Mouse (Mus musculus): Measurements from ENCODE around the gene Cth.
A peak's percentile ranks its signal among the peaks of the same experiment; 100 is the strongest.

The Cth gene

DNA sequence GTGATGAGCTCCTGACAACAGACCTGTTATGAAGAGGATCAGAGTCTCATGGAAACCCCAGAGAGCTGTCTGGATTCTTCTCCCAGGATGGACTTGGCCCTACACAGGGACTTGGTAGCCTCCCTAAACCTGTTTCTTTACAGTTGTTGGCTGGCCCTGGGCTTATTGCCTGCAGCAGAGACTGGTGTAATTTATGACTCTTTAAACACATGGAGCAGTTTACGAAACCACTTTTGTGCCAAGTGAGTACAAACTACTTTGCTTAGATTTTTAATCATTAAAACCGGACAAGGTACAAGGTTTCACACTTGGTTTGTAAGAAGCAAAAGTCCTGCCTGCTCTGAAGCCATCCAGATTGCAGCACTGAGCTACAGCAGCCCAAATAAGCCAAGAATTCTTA is 12.7 kb downstream of the Cth start:
- no peak for DNase-seq (ENCODE audit: low spot score in 2 of 2)

DNA sequence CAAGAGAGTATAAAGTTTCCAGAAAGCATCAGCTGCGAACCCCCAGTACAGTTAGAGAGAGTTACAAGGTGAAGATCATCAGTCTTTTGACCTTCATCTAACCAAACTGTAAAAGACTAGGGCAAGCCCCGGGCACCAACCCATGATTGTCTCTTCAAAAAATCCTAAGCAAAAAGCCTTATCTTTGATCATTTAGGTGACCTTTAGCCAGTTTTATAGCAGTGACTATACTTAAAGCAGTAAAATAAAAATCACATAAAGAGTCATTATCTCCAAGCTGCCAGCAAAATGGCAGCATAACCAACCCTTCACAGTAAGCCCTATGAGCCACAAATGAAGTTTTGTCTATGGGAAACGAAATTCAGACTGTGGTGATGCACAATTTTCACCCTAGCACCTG is 14.6 kb downstream of the Cth start:
- no peak for DNase-seq (ENCODE audit: low spot score in 2 of 2)

DNA sequence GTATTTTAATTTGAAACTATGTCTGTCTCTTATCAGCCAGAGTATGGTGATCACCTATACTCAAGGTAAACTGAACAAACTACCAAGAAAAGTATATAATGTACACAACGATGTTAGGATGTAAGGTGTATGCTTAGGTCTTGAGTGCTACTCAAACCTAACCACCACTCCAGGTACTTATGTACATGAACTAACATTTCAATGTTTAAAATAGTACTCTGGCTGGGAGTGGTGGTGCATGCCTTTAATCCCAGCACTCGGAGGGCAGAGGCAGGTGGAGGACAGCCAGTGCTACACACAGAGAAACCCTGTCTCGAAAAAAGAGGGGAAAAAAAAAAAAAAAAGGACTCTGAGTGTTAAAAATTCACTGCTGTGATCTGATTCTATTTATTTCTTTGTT is 16.7 kb downstream of the Cth start:
- DNase-seq (ENCODE audit: low spot score in 2 of 2) = no peak

DNA sequence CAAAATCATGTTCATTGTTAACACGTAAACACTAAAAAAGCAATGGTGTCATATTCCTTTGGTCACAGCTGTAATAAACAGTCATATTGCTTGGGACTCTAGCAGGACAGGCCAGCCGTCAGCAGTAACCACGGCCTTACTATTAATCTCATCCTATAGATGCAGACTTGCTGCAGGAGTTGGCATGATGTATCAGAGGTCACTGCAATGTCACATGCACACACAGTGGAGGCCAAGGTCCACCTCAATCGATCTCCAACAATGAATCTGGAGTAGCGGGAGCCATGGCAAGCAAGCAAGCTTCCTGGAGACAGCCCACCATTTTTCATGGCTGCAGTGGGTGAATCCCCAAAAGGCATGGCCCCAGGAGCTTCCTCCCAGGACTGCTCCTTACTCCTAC is 23.2 kb downstream of the Cth start:
- no peak for DNase-seq (ENCODE audit: low spot score in 2 of 2)

DNA sequence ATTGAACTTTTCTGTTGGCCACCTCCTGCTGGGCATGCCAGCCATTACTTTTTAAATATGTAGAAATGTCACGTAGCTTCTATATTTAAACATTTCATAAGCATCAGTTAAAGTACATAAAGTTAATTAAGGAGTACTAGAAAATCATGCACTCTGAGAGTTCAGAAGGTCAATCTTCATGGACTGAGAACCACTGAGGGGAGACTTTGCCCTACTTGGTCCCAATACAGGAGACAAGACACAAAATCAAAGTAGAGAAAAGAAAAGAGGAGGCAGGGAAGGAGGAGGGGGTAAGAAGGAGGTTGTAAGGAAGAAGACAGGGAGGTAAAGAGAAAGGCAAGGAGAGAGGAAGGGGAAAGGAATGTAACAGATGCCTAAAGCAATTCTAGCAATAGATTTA is 24.9 kb downstream of the Cth start:
- DNase-seq (ENCODE audit: low spot score in 2 of 2) = no peak

DNA sequence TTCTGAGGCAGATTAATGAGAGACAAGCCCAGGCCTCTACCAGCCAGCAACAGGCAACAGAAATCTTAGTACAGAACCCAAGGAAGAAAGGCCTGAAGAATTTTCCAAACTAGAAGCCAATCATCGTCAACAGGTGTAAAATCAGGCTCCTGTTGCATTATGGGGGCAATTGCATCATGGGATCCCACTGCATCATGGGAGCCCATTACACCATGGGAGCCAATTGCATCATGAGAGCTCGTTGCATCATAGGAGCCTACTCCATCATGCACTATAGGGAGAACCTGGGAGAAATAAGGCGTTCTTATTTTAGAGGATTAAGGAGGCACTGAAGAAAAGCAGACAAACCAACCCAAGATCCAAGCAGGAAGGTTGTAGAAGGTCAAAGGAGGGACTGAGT is 27.2 kb downstream of the Cth start:
- DNase-seq (ENCODE audit: low spot score in 2 of 2) = no peak

DNA sequence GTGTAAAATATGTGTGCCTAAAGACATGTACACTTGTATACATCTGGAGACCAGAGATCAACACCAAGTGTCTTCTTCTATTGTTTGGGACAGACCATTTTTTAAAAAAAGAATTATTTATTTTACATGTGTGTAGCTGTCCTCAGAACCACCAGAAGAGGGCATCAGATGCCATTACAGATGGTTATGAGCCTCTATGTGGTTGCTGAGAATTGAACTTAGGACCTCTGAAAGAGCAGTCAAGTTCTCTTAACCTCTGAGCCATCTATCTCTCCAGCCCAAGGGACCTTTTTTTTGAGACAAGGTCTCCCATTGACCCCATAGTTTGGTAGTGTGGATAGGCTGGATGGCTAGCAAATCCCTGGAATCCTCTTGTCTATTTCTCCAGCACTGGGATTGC is 33.1 kb downstream of the Cth start:
- no peak for DNase-seq (ENCODE audit: low spot score in 2 of 2)

DNA sequence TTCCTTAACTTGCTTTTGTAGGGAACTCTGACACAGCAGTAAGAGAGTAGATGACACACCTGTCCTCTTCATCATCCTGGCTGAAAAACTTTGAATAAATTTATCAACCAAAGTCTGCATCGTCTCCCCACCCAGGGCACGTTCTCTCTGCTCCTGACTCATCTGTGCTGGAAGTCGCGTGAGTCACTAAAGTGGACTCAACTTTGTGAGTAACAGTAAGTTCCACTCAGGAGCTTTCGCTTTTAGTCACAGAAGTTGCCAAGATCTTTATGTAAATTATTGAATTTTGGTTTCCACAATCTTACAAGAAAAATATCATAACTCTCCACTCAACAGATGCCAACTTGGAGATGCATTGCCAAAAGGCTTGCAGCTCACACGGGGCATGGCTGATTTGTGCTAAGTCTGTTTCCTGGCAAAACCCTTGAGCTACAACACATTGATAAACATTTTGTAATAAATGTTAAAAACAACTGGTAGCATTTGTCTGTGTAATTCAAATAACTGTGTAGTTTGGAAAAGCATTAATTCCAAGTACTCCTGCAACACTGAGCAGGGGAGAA is 40.7 kb downstream of the Cth start:
- no peak for DNase-seq (ENCODE audit: low spot score in 2 of 2)

DNA sequence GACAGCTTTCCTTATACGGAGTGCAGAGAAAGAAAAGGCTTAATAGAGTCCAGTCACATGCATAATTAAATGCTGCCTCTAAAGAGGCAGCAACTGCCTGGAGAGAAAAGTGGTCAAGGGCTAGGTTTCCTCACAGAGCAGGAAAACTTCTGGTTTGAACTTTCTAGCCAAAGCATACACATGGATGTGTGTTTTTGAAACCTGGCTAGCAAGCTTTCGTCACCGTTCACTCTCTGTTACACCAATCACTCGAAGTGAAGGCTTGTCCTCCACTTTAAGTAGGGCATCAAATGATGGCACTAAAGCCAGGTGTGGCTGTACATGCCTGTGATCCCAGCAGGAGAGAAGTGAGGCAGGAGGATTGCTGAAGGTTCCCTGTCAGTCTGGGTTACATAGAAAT is 41.8 kb downstream of the Cth start:
- no peak for DNase-seq (ENCODE audit: low spot score in 2 of 2)

DNA sequence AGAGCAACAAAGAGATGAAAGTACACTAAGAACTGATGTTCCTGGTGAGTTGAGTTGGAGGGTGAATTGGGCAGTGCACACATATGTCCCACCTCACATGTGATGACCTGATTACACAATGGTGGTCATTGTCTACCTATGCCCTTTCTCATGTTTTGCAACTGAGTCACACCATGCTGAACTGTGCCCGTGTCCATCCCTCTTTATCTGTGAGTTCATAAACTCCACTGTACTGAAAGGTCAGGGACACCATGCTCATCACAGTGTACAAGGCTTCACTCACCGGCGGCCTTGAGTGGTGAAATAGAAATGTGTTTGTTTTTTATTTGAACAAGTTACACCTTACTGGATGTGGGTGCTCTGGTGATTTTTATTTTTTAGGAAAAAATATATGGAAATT is 42.9 kb downstream of the Cth start:
- no peak for DNase-seq (ENCODE audit: low spot score in 2 of 2)

DNA sequence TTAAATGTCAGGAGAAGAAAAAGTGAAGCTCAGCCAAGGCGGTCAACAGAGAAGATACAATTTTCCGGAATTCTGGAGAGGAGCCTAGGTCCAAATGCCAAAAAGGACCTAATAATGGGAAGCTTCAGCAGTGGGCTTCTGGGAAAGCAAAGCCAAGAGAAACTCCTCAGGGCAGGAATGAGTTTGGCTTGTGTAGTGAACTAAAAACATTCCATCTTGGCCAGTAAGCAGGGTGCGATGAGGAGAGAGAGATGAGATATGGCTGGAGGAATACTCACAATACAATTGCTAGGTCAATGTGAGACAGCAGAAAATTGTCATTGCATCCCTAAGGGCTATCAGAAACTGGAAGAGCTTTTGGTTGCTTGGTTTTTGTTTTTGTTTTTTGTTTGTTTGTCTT is 43.9 kb downstream of the Cth start:
- no peak for DNase-seq (ENCODE audit: low spot score in 2 of 2)

DNA sequence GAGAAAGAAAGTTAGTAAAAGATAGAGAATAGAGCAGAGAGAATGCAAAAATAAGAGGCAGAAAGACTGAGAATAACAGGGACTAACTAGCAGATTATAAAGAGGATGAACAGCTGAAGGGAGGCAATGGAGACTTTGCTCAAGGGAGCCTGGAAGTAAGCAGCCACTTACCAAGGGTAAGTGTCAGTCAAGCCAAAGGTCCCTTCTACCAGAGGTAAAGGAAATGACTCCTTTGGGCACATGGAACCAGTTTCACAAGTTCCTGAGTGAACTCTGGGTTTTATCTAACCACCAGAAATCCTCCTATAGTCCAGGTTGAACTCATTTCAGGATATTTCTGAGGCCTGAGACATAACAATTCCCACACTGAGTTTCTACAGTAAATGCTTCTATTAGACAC is 47.0 kb downstream of the Cth start:
- no peak for DNase-seq (ENCODE audit: low spot score in 2 of 2)

DNA sequence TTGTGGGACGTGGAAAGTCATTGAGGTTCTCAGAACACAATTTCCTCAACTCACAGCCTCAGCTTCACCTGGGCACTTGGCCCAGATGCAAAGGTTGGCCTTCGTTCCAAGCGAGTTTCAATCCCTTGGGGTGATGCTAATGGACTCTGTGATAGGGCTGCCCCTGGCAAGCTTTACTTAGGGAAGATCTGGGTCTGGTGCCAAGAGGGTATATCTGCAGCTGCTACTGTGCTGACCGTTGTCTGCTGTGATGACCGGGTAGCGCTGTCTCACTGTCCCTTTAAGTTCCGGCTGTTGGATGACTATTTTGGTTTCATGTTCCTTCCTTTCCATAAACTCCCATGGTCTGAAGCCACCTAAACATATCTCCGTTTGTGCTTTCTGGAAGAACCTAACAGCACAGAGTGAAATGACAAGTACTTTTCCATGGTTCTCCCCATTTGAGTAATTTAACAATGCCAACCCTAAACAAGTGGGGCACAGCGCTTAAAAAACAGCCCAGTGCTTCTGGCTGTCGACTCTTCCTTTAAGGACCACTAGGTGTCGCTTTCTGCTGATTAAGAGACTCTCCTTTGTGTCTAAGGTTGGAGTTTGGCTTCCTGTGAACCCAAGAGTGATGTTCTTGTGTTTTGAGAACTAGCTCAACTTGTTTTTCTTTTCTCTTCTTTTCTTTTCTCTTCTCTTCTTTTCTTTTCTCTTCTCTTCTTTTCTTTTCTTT is 48.3 kb downstream of the Cth start:
- DNase-seq (ENCODE audit: low spot score in 2 of 2) = peak; percentile 12 to 23

DNA sequence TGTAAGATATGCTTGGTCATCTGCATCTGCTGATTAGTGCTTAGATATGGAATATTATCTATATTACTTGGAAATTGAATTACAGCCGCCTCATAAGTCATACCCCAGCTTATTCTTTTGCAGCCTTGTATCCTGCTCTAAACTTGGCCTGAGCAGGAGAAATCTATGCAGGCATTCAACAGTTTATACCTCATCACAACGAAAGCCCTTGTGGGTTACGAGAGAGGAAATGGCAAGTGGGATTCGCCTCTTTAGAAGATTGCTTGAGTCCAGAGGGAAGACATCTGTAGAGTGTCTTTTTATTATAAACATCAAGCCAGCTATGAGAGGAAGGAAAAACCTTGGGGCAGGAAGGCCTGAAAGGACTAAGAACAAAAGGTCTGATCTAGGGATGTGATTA is 52.0 kb downstream of the Cth start:
- no peak for DNase-seq (ENCODE audit: low spot score in 2 of 2)

DNA sequence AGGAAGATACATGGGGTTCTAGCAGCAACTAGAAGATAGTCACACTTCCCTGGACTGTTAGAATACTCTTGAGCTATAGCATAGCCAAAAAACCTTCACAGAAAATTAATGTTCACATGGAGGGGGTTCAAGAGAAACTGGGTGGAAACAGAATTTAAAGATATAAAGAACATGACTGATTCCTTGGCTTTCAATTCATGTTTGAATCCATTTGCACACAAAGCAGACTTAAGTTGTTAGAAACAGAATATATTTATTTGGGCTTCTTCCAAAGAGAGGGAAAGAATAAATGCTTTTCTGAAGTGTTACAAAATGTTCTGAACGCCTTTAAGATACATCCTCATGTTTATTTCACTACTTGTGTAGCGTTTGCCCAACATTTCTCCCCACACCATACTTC is 57.0 kb downstream of the Cth start:
- DNase-seq (ENCODE audit: low spot score in 2 of 2) = no peak

DNA sequence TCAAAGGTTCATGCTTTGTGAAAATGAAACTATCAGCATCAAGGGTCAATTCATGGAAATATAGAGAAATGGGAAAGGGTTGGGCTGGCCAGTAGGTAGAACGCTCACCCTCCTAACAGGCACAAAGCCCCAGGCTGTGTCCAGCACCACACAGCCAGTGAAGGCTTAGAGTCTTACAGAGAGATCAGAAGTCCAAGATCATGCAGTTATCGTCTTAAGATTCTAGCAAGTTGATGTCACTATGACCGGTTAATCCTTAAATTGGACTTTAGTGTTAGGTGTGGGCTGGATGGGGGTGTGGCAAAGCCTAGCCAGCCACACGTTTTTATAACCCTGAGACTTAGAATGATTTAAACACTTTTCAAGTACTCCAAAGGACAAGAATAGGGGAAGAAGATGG is 58.6 kb downstream of the Cth start:
- no peak for DNase-seq (ENCODE audit: low spot score in 2 of 2)

DNA sequence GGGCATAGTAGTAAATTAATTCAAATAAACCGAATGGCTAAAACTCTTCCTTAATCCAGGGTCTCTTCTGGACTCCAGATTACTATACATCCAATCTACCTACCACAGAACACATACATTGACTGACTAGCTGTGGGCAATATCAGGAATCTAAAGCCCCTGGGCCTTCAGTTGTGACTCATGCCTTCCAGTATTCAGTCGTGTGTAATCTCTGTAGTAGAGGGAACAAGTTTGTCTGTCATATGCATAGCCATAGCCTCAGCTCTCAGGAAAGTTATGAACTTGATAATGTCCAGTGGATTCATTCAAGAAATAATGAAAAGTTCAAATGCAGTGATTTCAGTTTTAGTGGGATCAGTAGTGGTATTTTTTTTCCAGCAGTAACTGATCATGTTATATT is 59.0 kb downstream of the Cth start:
- DNase-seq (ENCODE audit: low spot score in 2 of 2) = no peak

DNA sequence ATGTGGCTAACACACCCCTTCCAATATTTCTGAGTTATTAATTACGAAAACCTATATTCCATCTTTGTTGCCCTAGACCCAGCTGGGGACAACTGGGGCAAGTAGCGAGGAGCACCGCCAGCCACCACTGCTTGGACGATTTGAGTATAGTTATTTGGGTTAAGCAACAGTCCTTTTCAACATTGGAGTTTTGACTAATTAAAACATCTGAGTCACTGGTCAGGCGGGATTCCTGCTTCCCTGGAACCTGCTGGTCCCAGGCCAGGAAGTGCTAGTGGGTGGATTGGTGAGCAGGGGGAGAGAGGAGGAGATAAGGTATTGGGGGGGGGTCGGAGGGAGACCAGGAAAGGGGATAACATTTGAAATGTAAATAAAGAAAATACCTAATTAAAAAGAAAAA is 59.4 kb downstream of the Cth start:
- no peak for DNase-seq (ENCODE audit: low spot score in 2 of 2)

DNA sequence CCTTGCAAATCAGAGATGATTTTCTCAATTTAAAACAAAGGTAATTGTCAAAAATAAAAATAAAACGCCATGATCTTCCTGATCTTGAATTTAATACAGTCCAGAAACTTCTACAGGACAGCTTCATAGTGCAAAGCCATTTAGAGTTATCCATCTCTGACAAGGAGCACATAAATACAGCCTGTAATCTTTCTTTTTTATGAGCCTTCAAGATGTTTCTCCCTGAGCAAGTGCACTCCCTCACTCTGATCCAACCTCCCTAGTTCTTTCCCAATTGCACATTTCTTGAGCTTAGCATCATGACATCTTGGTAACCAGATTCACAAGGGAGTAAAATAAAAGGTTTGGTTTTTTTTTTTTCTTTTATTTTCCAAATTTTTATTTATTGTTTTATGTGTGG is 72.1 kb downstream of the Cth start:
- DNase-seq (ENCODE audit: low spot score in 2 of 2) = no peak

DNA sequence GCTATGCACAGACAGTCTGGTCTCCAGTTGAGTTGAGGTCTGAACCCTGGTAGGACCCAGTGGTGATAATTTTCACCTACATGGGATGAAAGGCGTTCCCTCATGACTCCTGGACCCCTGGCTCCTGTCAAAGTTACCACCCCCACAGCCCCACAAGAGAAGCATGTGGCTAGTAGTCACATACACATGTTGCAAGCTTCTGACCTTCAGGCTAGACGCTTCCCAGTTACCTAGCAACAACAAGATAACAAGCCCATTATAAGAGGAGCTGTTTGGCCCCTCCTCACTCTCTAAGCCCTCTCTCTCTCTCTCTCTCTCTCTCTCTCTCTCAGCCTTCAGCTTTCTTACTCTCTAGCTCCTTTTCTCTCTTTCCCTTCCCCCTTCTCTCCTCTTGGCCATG is 76.4 kb downstream of the Cth start:
- no peak for DNase-seq (ENCODE audit: low spot score in 2 of 2)

DNA sequence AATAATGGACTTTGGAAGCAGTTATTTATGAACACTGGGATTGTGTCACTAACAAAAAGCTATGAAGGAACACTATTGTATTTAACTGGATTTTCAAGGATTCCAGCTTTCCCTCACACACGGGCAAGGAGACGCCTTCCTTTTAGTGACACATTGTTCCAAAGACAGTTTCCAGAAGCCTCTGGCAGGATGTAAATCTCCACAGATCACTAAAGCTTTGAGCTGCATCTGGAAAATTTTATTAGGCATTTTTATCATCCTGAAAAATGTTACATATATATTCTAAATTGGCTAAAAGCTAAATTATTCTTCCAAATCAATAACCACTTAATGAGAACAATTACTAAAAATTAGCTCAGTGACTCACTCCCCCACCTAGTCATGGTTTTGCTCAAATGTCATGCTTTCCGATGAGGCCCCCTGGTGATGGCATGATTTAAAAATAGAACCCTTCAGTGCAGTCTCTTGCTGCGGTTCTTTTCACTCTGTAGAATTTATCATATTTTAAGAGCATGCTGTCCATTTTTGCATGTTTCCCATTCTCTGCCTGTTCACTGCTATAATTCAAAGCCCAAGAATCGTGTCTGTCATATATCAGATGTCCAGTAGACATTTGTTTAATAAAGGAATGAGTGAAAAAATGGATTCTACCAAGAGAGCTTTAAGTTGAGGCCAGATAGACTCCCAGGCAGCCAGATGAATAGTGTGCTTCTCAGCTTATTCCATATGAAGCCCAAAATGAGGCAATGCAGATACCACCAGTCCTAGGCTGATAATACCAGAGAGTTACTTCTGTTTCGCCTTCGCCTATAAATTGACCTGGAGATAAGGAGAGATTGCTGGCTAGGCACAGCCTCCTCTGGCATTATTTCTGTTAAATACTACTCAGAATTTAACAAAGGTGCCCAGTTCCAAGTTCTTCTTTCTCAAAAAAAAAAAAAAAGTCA is 77.3 kb downstream of the Cth start:
- DNase-seq (ENCODE audit: low spot score in 2 of 2) = no peak
